Mouse (Mus musculus): ENCODE measurements around the gene Rxfp1. TPM values are rescaled to one million over a fixed set of nuclear protein-coding genes. Genes with fewer than 3 reads are reported as not detected.

The Rxfp1 gene
- total RNA-seq, 2 experiments from 2014 or later: 0.51 to 2.2 TPM

- no peak for DNase-seq
Measured at GRCm38 (mm10) chr3:79672188-79672587, 65.5 kb downstream of the Rxfp1 start.

GRCm38 (mm10) chr3:79670556-79670955 lies 67.1 kb downstream of the Rxfp1 start:
- no peak for DNase-seq

- peak; percentile 60 for DNase-seq
Measured at GRCm38 (mm10) chr3:79664787-79665408, 72.8 kb downstream of the Rxfp1 start.

GRCm38 (mm10) chr3:79656682-79657081 lies 81.0 kb downstream of the Rxfp1 start:
- no peak for DNase-seq

GRCm38 (mm10) chr3:79652129-79652528 lies 85.6 kb downstream of the Rxfp1 start:
- no peak for DNase-seq

GRCm38 (mm10) chr3:79629416-79629730 lies 108.3 kb downstream of the Rxfp1 start, which contains the start of gene Etfdh:
Gene Etfdh (minus strand): TSS chr3:79629500.
- peak; percentile 81 for DNase-seq

GRCm38 (mm10) chr3:79628561-79629415 lies 108.9 kb downstream of the Rxfp1 start, which contains the start of gene 4930579G24Rik:
Gene 4930579G24Rik (plus strand): TSS chr3:79629079.
- DNase-seq: peak; percentile 94

- DNase-seq: no peak
Measured at GRCm38 (mm10) chr3:79628182-79628560, 109.5 kb downstream of the Rxfp1 start.

GRCm38 (mm10) chr3:79627484-79628181 lies 110.0 kb downstream of the Rxfp1 start:
- no peak for DNase-seq

GRCm38 (mm10) chr3:79609886-79610285 lies 127.8 kb downstream of the Rxfp1 start:
- DNase-seq: no peak

- DNase-seq: no peak
Measured at GRCm38 (mm10) chr3:79595468-79595867, 142.2 kb downstream of the Rxfp1 start.

- no peak for DNase-seq
Measured at GRCm38 (mm10) chr3:79591793-79592471, 145.7 kb downstream of the Rxfp1 start.

Other genes with a start within 250 kb of the Rxfp1 start
- 10 to 100 TPM; 12.3 to 14.1 TPM for gene Fnip2, start 170.1 kb downstream of the Rxfp1 start, total RNA-seq (2021)
- 10 to 100 TPM; 40.5 to 45.7 TPM for gene Ppid, start 146.5 kb downstream of the Rxfp1 start, total RNA-seq (2021)
- gene 4930579G24Rik, start 108.8 kb downstream of the Rxfp1 start, total RNA-seq (2021): 1 to 10 TPM; 5.5 to 5.7 TPM
- 100 to 1,000 TPM; 567 to 579 TPM for gene Etfdh, start 108.4 kb downstream of the Rxfp1 start, total RNA-seq (2021)
- 1 to 10 TPM; 5.2 to 8.4 TPM for gene Tmem144, start 114.9 kb upstream of the Rxfp1 start, total RNA-seq (2021)
- 10 to 100 TPM; 31.6 to 31.7 TPM for gene Fam198b, start 146.7 kb upstream of the Rxfp1 start, total RNA-seq (2021)

Measured in adrenal gland, postnatal 10 days (tissue).